Mouse (Mus musculus): Measurements from ENCODE around the gene Spaca6.

DNA sequence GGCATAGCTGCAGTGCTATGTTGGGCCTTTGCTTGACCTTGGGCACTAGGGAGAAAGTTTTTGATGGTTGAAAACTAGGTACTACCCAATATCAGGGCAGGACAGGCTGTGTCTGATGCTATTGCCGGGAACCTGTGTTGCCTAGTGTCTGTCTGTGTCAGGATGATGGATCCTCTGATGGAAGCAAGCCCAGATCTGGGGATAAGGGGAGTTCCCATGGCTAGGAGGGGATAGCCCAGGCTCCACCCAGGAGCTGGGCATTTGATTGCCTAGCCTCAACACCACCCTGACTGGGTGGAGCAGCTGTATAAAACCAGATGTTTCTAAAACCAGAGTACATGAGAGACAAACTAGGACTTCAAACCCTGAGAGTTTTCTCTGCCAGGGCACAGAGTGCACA lies 29.7 kb downstream of the Spaca6 start:
- TF ChIP-seq CTCF (IDR thresholded peaks at IDR 0.05; ENCODE audit: insufficient read depth, low read depth, low read length): no peak
- no peak for TF ChIP-seq POLR2A (IDR thresholded peaks at IDR 0.05; ENCODE audit: insufficient read depth, low read depth, low read length)
